In genomic region chr6:37028841-37029240, GRCm38 (mm10) we compare ENCODE assay signal across 28 mouse cellular contexts.
"Had no signal": no experiment of that assay in that cellular context is flagged by ENCODE, and none has a peak within 500 bp of the region (broad histone marks: within the 10 kb centered on the region; RNA-seq: fewer than 3 reads in every experiment).

No protein-coding gene starts in this region.

- DNase-seq: gastrocnemius, adult 2 months; gastrocnemius, postnatal 10 days; gastrocnemius, postnatal 25 days; heart, adult 2 months; heart, postnatal 14 days; heart, postnatal 4 days; layer of hippocampus, adult 9-11 months; layer of hippocampus, postnatal 36 days; liver; liver, embryonic 13.5 days; liver, postnatal 0 days; lung, adult 2 months had no signal

- H3K4me3 ChIP-seq: gastrocnemius, adult 2 months; heart, adult 2 months; heart, embryonic 13.5 days; heart, embryonic 15.5 days; hindbrain, embryonic 10.5 days; hindbrain, embryonic 12.5 days; intestine, embryonic 15.5 days; left cerebral cortex, adult 2 months; limb, embryonic 10.5 days; limb, embryonic 12.5 days; liver, embryonic 13.5 days; liver, embryonic 15.5 days had no signal

- H3K4me1 ChIP-seq: hindbrain, embryonic 10.5 days; hindbrain, embryonic 12.5 days; limb, embryonic 10.5 days; limb, embryonic 12.5 days; liver, embryonic 13.5 days; liver, embryonic 15.5 days had no signal

- H3K9ac ChIP-seq: heart, embryonic 13.5 days; heart, embryonic 15.5 days; hindbrain, embryonic 12.5 days; hindbrain, embryonic 14.5 days; intestine, embryonic 15.5 days; limb, embryonic 12.5 days; liver, embryonic 13.5 days; liver, embryonic 15.5 days; liver, postnatal 0 days had no signal

- ATAC-seq: forebrain, embryonic 16.5 days; hindbrain, embryonic 16.5 days; inflammation-experienced regulatory T-cells, adult 6 months; intestine, embryonic 15.5 days; intestine, postnatal 0 days; liver, postnatal 0 days had no signal

- H3K4me2 ChIP-seq: heart, embryonic 11.5 days; heart, embryonic 13.5 days; heart, embryonic 15.5 days; hindbrain, embryonic 12.5 days; hindbrain, embryonic 14.5 days; intestine, embryonic 15.5 days; limb, embryonic 12.5 days; liver, embryonic 11.5 days; liver, embryonic 13.5 days; liver, embryonic 15.5 days had no signal

- H3K9me3 ChIP-seq: heart, embryonic 13.5 days; heart, embryonic 15.5 days; hindbrain, embryonic 10.5 days; hindbrain, embryonic 12.5 days; intestine, embryonic 15.5 days; limb, embryonic 10.5 days; limb, embryonic 12.5 days; liver, embryonic 13.5 days; liver, embryonic 15.5 days had no signal

- H3K36me3 ChIP-seq: heart, embryonic 13.5 days; heart, embryonic 15.5 days; hindbrain, embryonic 10.5 days; hindbrain, embryonic 12.5 days; intestine, embryonic 15.5 days; limb, embryonic 10.5 days; limb, embryonic 12.5 days; liver, embryonic 13.5 days; liver, embryonic 15.5 days had no signal

- H3K27ac ChIP-seq: gastrocnemius, adult 2 months; heart, adult 2 months; heart, embryonic 13.5 days; heart, embryonic 15.5 days; hindbrain, embryonic 10.5 days; hindbrain, embryonic 12.5 days; hindbrain, embryonic 14.5 days; intestine, embryonic 15.5 days; left cerebral cortex, adult 2 months; limb, embryonic 10.5 days; limb, embryonic 12.5 days; liver, embryonic 13.5 days; liver, embryonic 15.5 days had no signal

- H3K27me3 ChIP-seq: heart, embryonic 13.5 days; heart, embryonic 15.5 days; hindbrain, embryonic 12.5 days; intestine, embryonic 15.5 days; limb, embryonic 12.5 days; liver, embryonic 13.5 days; liver, embryonic 15.5 days had no signal
